Mouse (Mus musculus) olfactory bulb, adult 2 months (tissue): Measurements from ENCODE around the gene Hbp1.

Experiments used
- CTCF ChIP-seq: fragments of 200-500 bp; IDR thresholded peaks from 2 replicates; pipeline ENCODE4 v1.5.1; 2012; ENCODE audit warnings: low read depth, mild to moderate bottlenecking, low read length, moderate library complexity; ENCODE audit not compliant: insufficient read depth
- POLR2A ChIP-seq: fragments of 200-500 bp; IDR thresholded peaks from 2 replicates; pipeline ENCODE4 v1.6.1; 2012; ENCODE audit warnings: mild to moderate bottlenecking, low read depth, low read length, moderate library complexity; ENCODE audit not compliant: insufficient read depth

DNA sequence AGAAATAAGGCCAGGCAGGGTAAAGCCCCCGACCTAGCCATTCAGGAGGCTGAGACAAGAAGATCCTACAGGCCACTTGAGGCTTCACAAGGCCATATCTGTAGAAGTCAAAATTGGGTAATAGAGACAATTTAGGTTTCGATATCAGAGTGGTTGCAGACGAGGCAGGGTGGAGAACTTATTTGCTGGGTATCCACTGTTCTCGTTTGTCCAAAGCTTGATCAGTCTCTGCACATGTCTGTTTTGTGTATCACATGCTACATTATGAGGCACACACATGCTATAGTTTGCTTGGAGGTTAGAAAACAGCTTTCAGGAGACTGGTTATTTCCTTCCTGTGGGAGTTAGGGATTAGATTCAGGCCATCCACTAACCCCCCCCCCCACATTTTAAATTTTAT is 5.5 kb upstream of the Hbp1 start:
- no peak for TF ChIP-seq CTCF
- TF ChIP-seq POLR2A, result no peak
